Mouse (Mus musculus): Measurements from ENCODE around the gene Cbfa2t2.

Cbfa2t2 gene

GRCm38 (mm10) chr2:154538710-154539109, 102.4 kb downstream of the Cbfa2t2 start:
- no peak for DNase-seq (ENCODE audit: low read depth)

GRCm38 (mm10) chr2:154539720-154540119, 103.4 kb downstream of the Cbfa2t2 start:
- no peak for DNase-seq (ENCODE audit: low read depth)

- DNase-seq (ENCODE audit: low read depth), result no peak
Observed at GRCm38 (mm10) chr2:154541630-154542029, 105.3 kb downstream of the Cbfa2t2 start.

- no peak for DNase-seq (ENCODE audit: low read depth)
Observed at GRCm38 (mm10) chr2:154543567-154544347, 107.5 kb downstream of the Cbfa2t2 start.

- no peak for DNase-seq (ENCODE audit: low read depth)
Observed at GRCm38 (mm10) chr2:154546711-154547110, 110.4 kb downstream of the Cbfa2t2 start, which contains the start of gene 1700003F12Rik. 1700003F12Rik (plus strand) TSS chr2:154547085.

- no peak for DNase-seq (ENCODE audit: low read depth)
Observed at GRCm38 (mm10) chr2:154548688-154549087, 112.4 kb downstream of the Cbfa2t2 start.

- no peak for DNase-seq (ENCODE audit: low read depth)
Observed at GRCm38 (mm10) chr2:154549127-154549885, 113.0 kb downstream of the Cbfa2t2 start.

- no peak for DNase-seq (ENCODE audit: low read depth)
Observed at GRCm38 (mm10) chr2:154549886-154550189, 113.6 kb downstream of the Cbfa2t2 start.

- no peak for DNase-seq (ENCODE audit: low read depth)
Observed at GRCm38 (mm10) chr2:154550937-154551336, 114.7 kb downstream of the Cbfa2t2 start.

GRCm38 (mm10) chr2:154551476-154551875, 115.2 kb downstream of the Cbfa2t2 start, which contains the start of gene Actl10:
Actl10 (plus strand) TSS chr2:154551776.
- no peak for DNase-seq (ENCODE audit: low read depth)

- no peak for DNase-seq (ENCODE audit: low read depth)
Observed at GRCm38 (mm10) chr2:154551927-154552326, 115.6 kb downstream of the Cbfa2t2 start.

- DNase-seq (ENCODE audit: low read depth), result no peak
Observed at GRCm38 (mm10) chr2:154552424-154552907, 116.2 kb downstream of the Cbfa2t2 start.

GRCm38 (mm10) chr2:154555235-154555634, 119.0 kb downstream of the Cbfa2t2 start:
- DNase-seq (ENCODE audit: low read depth), result no peak

GRCm38 (mm10) chr2:154557184-154557832, 121.0 kb downstream of the Cbfa2t2 start:
- no peak for DNase-seq (ENCODE audit: low read depth)

- no peak for DNase-seq (ENCODE audit: low read depth)
Observed at GRCm38 (mm10) chr2:154558264-154559039, 122.2 kb downstream of the Cbfa2t2 start, which contains the start of gene Necab3. Necab3 (minus strand) TSS chr2:154558890.

- DNase-seq (ENCODE audit: low read depth), result no peak
Observed at GRCm38 (mm10) chr2:154563612-154564170, 127.4 kb downstream of the Cbfa2t2 start.

GRCm38 (mm10) chr2:154565562-154565961, 129.3 kb downstream of the Cbfa2t2 start:
- no peak for DNase-seq (ENCODE audit: low read depth)

GRCm38 (mm10) chr2:154566641-154567040, 130.4 kb downstream of the Cbfa2t2 start:
- DNase-seq (ENCODE audit: low read depth), result no peak

- DNase-seq (ENCODE audit: low read depth), result no peak
Observed at GRCm38 (mm10) chr2:154567766-154568165, 131.5 kb downstream of the Cbfa2t2 start.

- no peak for DNase-seq (ENCODE audit: low read depth)
Observed at GRCm38 (mm10) chr2:154568329-154569070, 132.2 kb downstream of the Cbfa2t2 start.
